Mouse (Mus musculus) brain, adult 2 months (tissue): ENCODE measurements around the gene Gm20931.
"Not testable (repeated sequence)": the region's sequence is repeated elsewhere in the genome, so short reads cannot be mapped to it uniquely, and the experiment has no call there.

Experiments
- DNase-seq: peaks from one replicate; pipeline ENCODE4 v3.0.0; 2011; ENCODE audit warnings: low read depth, low spot score

Gm20931 gene

GRCm38 (mm10) chrY:55213420-55213819, at the start of gene Gm20931:
Gene Gm20931, plus strand, starts transcription at chrY:55213720.
- DNase-seq = not testable (repeated sequence)
